Mouse (Mus musculus) myocyte (in vitro differentiated cells): ENCODE measurements around the gene Dirc2. TPM values are rescaled to one million over a fixed set of nuclear protein-coding genes. Genes with fewer than 3 reads are reported as not detected.

Experiments used
- H3K27me3 ChIP-seq: one replicate; pipeline ENCODE4 v1.6.1; 2011; ENCODE audit not compliant: control insufficient read depth, insufficient read depth, insufficient read length
- H3K36me3 ChIP-seq: one replicate; pipeline ENCODE4 v1.6.1; 2011; ENCODE audit not compliant: control insufficient read depth, insufficient read depth
- H3K4me2 ChIP-seq: one replicate; pipeline ENCODE4 v1.6.1; 2011; ENCODE audit warnings: low read depth, control low read depth
- H3K4me3 ChIP-seq: one replicate; pipeline ENCODE4 v1.5.1; 2011; ENCODE audit warnings: mild to moderate bottlenecking, control low read depth, moderate library complexity
- H3K79me2 ChIP-seq: one replicate; pipeline ENCODE4 v1.6.1; 2011; ENCODE audit not compliant: control insufficient read depth, insufficient read depth
- H3ac ChIP-seq: one replicate; pipeline ENCODE4 v1.6.1; 2011; ENCODE audit not compliant: control insufficient read depth, insufficient read length
- CEBPB ChIP-seq: IDR thresholded peaks from 2 replicates; pipeline ENCODE4 v1.6.1; 2011; ENCODE audit warnings: mild to moderate bottlenecking, moderate library complexity; ENCODE audit not compliant: poor library complexity, insufficient read depth, severe bottlenecking
- E2F4 ChIP-seq: IDR thresholded peaks from one replicate; pipeline ENCODE4 v1.6.1; 2011; ENCODE audit warnings: mild to moderate bottlenecking, control low read depth, moderate library complexity; ENCODE audit not compliant: insufficient read depth
- MAX ChIP-seq: IDR thresholded peaks from one replicate; pipeline ENCODE4 v1.6.1; 2011; ENCODE audit warnings: low read depth, mild to moderate bottlenecking, control low read depth
- MYOD1 ChIP-seq, 3 experiments: IDR thresholded peaks; one replicate each; pipeline ENCODE4 v1.6.1; 2011; ENCODE audit warnings: control low read depth in 2 of 3, low read depth in 2 of 3, mild to moderate bottlenecking in 2 of 3, moderate library complexity in 1 of 3; ENCODE audit not compliant: insufficient read length in 2 of 3, control insufficient read depth in 1 of 3
- MYOG ChIP-seq, 3 experiments: IDR thresholded peaks; one replicate each; pipeline ENCODE4 v1.6.1; 2011; ENCODE audit warnings: control low read depth in 2 of 3, low read depth in 2 of 3, mild to moderate bottlenecking in 2 of 3; ENCODE audit not compliant: insufficient read length in 2 of 3, control insufficient read depth in 1 of 3, insufficient read depth in 1 of 3
- POLR2A ChIP-seq: IDR thresholded peaks from one replicate; pipeline ENCODE4 v1.6.1; 2011; ENCODE audit warnings: low read depth, mild to moderate bottlenecking, control low read depth, moderate library complexity; ENCODE audit not compliant: insufficient read length
- POLR2AphosphoS2 ChIP-seq: IDR thresholded peaks from one replicate; pipeline ENCODE4 v1.6.1; 2011; ENCODE audit warnings: low read depth, control low read depth; ENCODE audit not compliant: insufficient read length
- REST ChIP-seq: IDR thresholded peaks from one replicate; pipeline ENCODE4 v1.6.1; 2011; ENCODE audit warnings: mild to moderate bottlenecking, control low read depth, moderate library complexity; ENCODE audit not compliant: insufficient read depth, insufficient read length
- SRF ChIP-seq: IDR thresholded peaks from one replicate; pipeline ENCODE4 v1.6.1; 2011; ENCODE audit warnings: low read depth; ENCODE audit not compliant: control insufficient read depth, insufficient read length
- TCF12 ChIP-seq: IDR thresholded peaks from one replicate; pipeline ENCODE4 v1.6.1; 2011; ENCODE audit warnings: mild to moderate bottlenecking, control low read depth; ENCODE audit not compliant: poor library complexity, insufficient read depth, severe bottlenecking
- TCF3 ChIP-seq: IDR thresholded peaks from one replicate; pipeline ENCODE4 v1.6.1; 2011; ENCODE audit warnings: low read depth, control low read depth; ENCODE audit not compliant: insufficient read length
- USF1 ChIP-seq: IDR thresholded peaks from one replicate; pipeline ENCODE4 v1.6.1; 2011; ENCODE audit warnings: low read depth, mild to moderate bottlenecking, control low read depth, moderate library complexity
- polyA plus RNA-seq: library from polyadenylated mRNA; unstranded; fragments of >200 nt; fragmentation: generic; extraction: Trizol; gene quantifications from one replicate; pipeline ENCODE4 v1.2.1, GENCODE M21; 2012; ENCODE audit warnings: missing spikeins

Gene Dirc2
- polyA plus RNA-seq, 1 experiment, result 19.3 TPM

DNA sequence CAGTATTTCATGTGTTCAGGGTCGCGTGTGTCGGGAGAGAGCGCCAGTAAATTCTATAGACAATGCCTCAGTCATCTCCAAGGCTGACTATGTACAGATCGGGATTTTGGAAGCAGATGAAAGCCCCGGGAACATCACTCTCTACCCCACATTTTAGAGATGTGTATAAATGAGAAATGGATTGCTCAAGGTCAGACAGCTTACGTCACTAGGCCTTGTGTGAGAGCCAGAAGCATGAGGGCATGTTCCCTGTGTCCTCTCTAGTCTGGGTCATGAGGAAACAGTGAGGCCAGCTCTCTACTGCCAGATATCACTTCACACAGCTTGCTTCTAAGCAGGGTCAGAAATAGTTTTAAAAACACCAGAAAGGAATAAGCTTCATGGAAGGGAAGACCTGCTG is 77.5 kb downstream of the Dirc2 start:
- TF ChIP-seq TCF3 (no peak), MAX (no peak), MYOG (IDR thresholded peaks at IDR 0.05; ENCODE audit: control insufficient read depth in 1 of 3, insufficient read depth in 1 of 3, insufficient read length in 2 of 3, low read depth in 2 of 3) (no peak), TCF12 (no peak), USF1 (no peak), REST (no peak), E2F4 (no peak), POLR2AphosphoS2 (no peak), SRF (no peak), POLR2A (no peak), MYOD1 (IDR thresholded peaks at IDR 0.05; ENCODE audit: control insufficient read depth in 1 of 3, insufficient read length in 2 of 3, low read depth in 2 of 3) (no peak), CEBPB (no peak)
- Histone ChIP-seq H3K4me2 (no peak overlapping the region), H3K79me2 (no peaks in the 10 kb centered on the region), H3K27me3 (no peaks in the 10 kb centered on the region), H3K36me3 (no peaks in the 10 kb centered on the region), H3K4me3 (no peak overlapping the region), H3ac (no peak overlapping the region)

DNA sequence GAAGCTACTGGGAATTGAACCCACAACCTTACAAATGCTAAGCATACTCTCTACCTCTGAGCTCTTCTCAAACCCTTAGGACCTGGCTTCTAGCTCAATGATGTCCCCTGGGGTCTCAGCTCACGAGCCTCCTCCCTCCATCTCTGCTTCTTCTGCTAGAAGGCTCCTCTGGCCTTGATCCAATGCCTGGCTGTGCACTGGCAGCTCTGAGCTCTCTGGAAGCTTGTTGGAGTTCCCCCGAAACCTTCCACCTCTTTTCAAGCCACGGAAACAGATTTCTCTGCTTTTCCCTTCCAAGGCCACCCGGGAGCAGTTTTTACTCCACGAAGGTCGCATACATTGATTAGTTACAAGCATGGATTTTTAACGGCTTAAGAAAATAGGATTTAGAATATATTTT is 82.7 kb downstream of the Dirc2 start:
- Histone ChIP-seq H3K4me2 (no peak overlapping the region), H3K4me3 (no peak overlapping the region), H3K79me2 (no peaks in the 10 kb centered on the region), H3K36me3 (no peaks in the 10 kb centered on the region), H3K27me3 (no peaks in the 10 kb centered on the region), H3ac (no peak overlapping the region)
- TF ChIP-seq E2F4 (no peak), POLR2AphosphoS2 (no peak), SRF (no peak)

DNA sequence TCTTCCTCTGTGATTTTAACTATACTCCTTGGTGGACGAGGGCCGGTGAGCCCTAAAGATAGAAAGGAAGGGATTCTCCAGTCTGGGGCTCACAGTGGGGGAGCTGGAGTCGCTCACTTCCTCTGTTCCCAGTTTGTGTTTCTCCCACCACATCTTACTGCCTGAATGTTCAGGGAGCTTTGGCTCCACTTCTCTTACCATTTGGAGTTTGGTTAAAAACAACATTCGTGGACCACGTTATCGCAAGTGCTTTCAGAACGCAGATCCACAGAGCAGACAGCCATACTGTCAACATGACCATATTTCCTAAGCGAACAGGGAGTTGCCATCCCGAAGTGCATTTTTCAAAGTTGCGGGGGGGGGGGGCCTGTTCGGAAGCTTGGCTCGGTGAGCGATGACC is 84.1 kb downstream of the Dirc2 start:
- Histone ChIP-seq H3K79me2 (no peaks in the 10 kb centered on the region), H3ac (no peak overlapping the region), H3K4me2 (no peak overlapping the region), H3K27me3 (no peaks in the 10 kb centered on the region), H3K36me3 (no peaks in the 10 kb centered on the region), H3K4me3 (no peak overlapping the region)
- TF ChIP-seq TCF3 (no peak), POLR2A (no peak), TCF12 (no peak), MYOG (IDR thresholded peaks at IDR 0.05; ENCODE audit: control insufficient read depth in 1 of 3, insufficient read depth in 1 of 3, insufficient read length in 2 of 3, low read depth in 2 of 3) (no peak), MYOD1 (IDR thresholded peaks at IDR 0.05; ENCODE audit: control insufficient read depth in 1 of 3, insufficient read length in 2 of 3, low read depth in 2 of 3) (no peak), MAX (no peak), CEBPB (no peak), USF1 (no peak)

DNA sequence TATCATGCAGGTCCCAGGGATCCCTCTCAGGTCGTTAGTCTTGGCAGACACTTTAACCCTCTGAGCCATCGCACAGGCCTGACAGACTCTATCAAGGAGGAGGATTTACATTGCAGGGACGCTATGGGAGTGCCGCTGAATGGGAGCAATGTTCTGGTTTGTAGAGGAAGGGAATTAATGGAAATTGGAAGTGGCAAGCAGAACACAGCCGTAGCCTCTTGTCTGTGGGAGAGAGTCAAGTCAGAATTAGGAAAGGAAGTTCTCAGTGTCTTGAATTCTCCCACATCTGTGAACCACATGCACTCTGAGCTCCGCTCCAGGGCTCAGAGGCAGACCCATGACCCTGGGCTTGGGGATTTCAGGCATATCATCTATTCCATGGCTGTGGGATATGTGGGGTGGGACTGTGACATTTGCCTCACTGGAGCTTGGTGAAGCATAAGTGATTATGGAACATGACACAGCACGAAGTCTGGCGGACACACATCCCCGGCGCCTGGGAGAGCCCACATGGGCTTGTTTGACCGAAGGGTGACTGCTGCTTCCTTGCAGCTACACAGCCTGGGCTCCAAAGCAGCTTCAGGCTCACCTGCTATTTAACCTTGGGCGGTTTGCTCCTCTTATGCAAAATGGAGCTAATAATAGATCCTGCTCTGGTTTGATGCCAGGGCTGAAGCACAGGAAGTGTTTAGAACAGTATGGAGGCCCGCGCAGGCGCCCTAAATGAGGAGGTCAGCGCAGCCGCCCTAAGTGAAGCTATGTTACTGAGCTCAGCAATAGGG is 87.6 kb downstream of the Dirc2 start:
- H3K4me2 ChIP-seq, result no peak overlapping the region
- TF ChIP-seq USF1, result no peak
- TF ChIP-seq MYOG (IDR thresholded peaks at IDR 0.05; ENCODE audit: control insufficient read depth in 1 of 3, insufficient read depth in 1 of 3, insufficient read length in 2 of 3, low read depth in 2 of 3), result no peak
- no peak for TF ChIP-seq POLR2A
- no peaks in the 10 kb centered on the region for H3K36me3 ChIP-seq
- no peak overlapping the region for H3K4me3 ChIP-seq
- no peaks in the 10 kb centered on the region for H3K79me2 ChIP-seq
- H3ac ChIP-seq, result no peak overlapping the region
- H3K27me3 ChIP-seq, result peaks cover 4% of the 10 kb centered on the region

DNA sequence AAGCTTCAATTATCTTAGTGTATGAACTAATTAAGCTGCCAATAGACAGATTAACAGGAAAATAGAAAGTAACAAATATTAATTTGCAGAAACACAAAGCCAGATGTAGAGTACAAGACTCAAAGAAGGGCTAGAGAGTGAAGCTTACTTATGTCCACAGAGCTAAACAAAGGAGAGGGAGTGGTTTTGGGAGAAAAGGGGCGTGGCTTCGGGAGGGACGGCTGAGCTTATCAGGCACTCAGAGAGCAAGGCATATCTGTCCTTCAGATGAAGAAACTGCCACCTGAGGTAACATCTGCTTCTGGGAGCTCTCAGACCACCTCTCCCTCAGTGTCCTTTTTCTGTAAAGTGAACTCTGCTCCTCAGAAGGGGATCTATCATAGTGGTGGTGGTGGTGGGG is 90.7 kb downstream of the Dirc2 start:
- Histone ChIP-seq H3K4me3 (no peak overlapping the region), H3K36me3 (no peaks in the 10 kb centered on the region), H3K79me2 (no peaks in the 10 kb centered on the region), H3ac (no peak overlapping the region), H3K27me3 (peaks cover 4% of the 10 kb centered on the region), H3K4me2 (no peak overlapping the region)
- TF ChIP-seq REST (no peak), USF1 (no peak), SRF (no peak), POLR2A (no peak), CEBPB (no peak), E2F4 (no peak), MAX (no peak), TCF3 (no peak), MYOD1 (IDR thresholded peaks at IDR 0.05; ENCODE audit: control insufficient read depth in 1 of 3, insufficient read length in 2 of 3, low read depth in 2 of 3) (no peak), MYOG (IDR thresholded peaks at IDR 0.05; ENCODE audit: control insufficient read depth in 1 of 3, insufficient read depth in 1 of 3, insufficient read length in 2 of 3, low read depth in 2 of 3) (no peak), TCF12 (no peak), POLR2AphosphoS2 (no peak)
